In the genomic region with DNA sequence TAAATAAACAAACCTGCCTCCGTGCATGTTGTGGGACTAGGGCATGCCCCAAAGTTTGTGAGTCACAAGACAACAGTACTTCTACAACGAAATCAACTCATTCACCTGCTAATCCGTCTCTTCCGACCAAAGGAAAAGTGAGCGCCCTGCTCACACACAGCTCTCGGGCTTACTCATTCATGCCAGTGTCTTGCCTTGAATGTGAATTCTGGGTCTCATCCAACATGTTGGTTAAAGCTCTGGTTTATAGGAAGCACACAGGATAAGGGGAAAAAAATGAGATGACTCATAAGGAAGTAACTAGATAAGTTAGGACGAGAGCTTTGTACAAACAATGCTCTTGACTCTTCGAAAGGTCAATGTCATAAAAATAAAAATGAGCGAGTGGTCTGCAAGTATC, we compare ENCODE assay signal across 18 mouse cellular contexts. TPM values are rescaled to one million over a fixed set of nuclear protein-coding genes. Genes with fewer than 3 reads are reported as not detected.
"Had no signal": no experiment of that assay in that cellular context is flagged by ENCODE, and none has a peak within 500 bp of the region (broad histone marks: within the 10 kb centered on the region; RNA-seq: fewer than 3 reads in every experiment).

No protein-coding gene starts in this region.

- DNase-seq: kidney, adult 9 months; kidney, postnatal 36 days; layer of hippocampus, adult 9-11 months; layer of hippocampus, postnatal 36 days; left cerebral cortex, postnatal 4 days; right cerebral cortex, adult 18-20 months; right cerebral cortex, postnatal 25 days; thymus, postnatal 4 days had no signal

- H3K9me3 ChIP-seq: limb, embryonic 13.5 days; liver, embryonic 15.5 days; lung, embryonic 15.5 days; midbrain, embryonic 12.5 days had no signal

- H3K4me3 ChIP-seq: limb, embryonic 13.5 days; liver, embryonic 15.5 days; lung, embryonic 15.5 days; midbrain, embryonic 12.5 days had no signal

- ATAC-seq: midbrain, embryonic 16.5 days had no signal

- H3K4me2 ChIP-seq: limb, embryonic 13.5 days; liver, embryonic 15.5 days; lung, embryonic 15.5 days; midbrain, embryonic 12.5 days had no signal

- H3K27ac ChIP-seq: kidney, postnatal 0 days; limb, embryonic 13.5 days; liver, embryonic 15.5 days; lung, embryonic 15.5 days; midbrain, embryonic 12.5 days; stomach, postnatal 0 days had no signal

- H3K9ac ChIP-seq: limb, embryonic 13.5 days; liver, embryonic 15.5 days; lung, embryonic 15.5 days; midbrain, embryonic 12.5 days had no signal

- H3K36me3 ChIP-seq: limb, embryonic 13.5 days; liver, embryonic 15.5 days; lung, embryonic 15.5 days; midbrain, embryonic 12.5 days had no signal

RNA-seq across cellular contexts. Expression of a gene that starts 4.8 kb away (rescaled TPM):
- total RNA-seq: megakaryocyte-erythroid progenitor cell, adult 5-6 weeks had no signal

RNA-seq across cellular contexts. Expression of a gene that starts 21.6 kb away (rescaled TPM):
- total RNA-seq: layer of hippocampus, postnatal 36 days; left cerebral cortex, postnatal 4 days; megakaryocyte-erythroid progenitor cell, adult 5-6 weeks had no signal
- polyA plus RNA-seq: kidney, postnatal 0 days; limb, embryonic 13.5 days; midbrain, embryonic 12.5 days; midbrain, embryonic 16.5 days; neural tube, embryonic 14.5 days; stomach, postnatal 0 days had no signal

RNA-seq across cellular contexts. Expression of a gene that starts 43.2 kb away (rescaled TPM):
- total RNA-seq: liver, adult 2 months had no signal
- polyA plus RNA-seq: liver, embryonic 15.5 days; midbrain, embryonic 12.5 days had no signal
